Mouse (Mus musculus) layer of hippocampus, postnatal 10 days (tissue): Measurements from ENCODE around the gene Pogz. TPM values are rescaled to one million over a fixed set of nuclear protein-coding genes. Genes with fewer than 3 reads are reported as not detected.
"Not testable (repeated sequence)": the region's sequence is repeated elsewhere in the genome, so short reads cannot be mapped to it uniquely, and the experiment has no call there.

Experiments used
- DNase-seq, 2 experiments: peaks; one replicate each; pipeline ENCODE4 v3.0.0; 2021; ENCODE audit warnings: low spot score in 2 of 2
- total RNA-seq, 2 experiments: library from RNA; stranded (reverse); gene quantifications; 2 replicates each; pipeline ENCODE4 v1.2.3; 2021

The Pogz gene
- total RNA-seq, 2 experiments from 2014 or later, result 56.0 to 57.3 TPM

GRCm38 (mm10) chr3:94832100-94832499, 5.3 kb upstream of the Pogz start:
- no peak for DNase-seq

GRCm38 (mm10) chr3:94832701-94833100, 4.7 kb upstream of the Pogz start:
- no peak for DNase-seq

GRCm38 (mm10) chr3:94833358-94833757, 4.0 kb upstream of the Pogz start:
- no peak for DNase-seq

- no peak for DNase-seq
Measured at GRCm38 (mm10) chr3:94835396-94835795, 2.0 kb upstream of the Pogz start.

GRCm38 (mm10) chr3:94837959-94838496, 661 bp downstream of the Pogz start:
- peak; percentile 82 to 87 for DNase-seq

GRCm38 (mm10) chr3:94838631-94839030, 1.3 kb downstream of the Pogz start:
- DNase-seq, result peak; percentile 20 to 26

- no peak for DNase-seq
Measured at GRCm38 (mm10) chr3:94839101-94839500, 1.7 kb downstream of the Pogz start.

GRCm38 (mm10) chr3:94847382-94847781, 10.0 kb downstream of the Pogz start:
- no peak for DNase-seq

GRCm38 (mm10) chr3:94849338-94849737, 12.0 kb downstream of the Pogz start:
- peak; percentile 72 to 75 for DNase-seq

- DNase-seq, result no peak
Measured at GRCm38 (mm10) chr3:94851731-94852130, 14.4 kb downstream of the Pogz start.

- DNase-seq, result no peak
Measured at GRCm38 (mm10) chr3:94852215-94852614, 14.8 kb downstream of the Pogz start.

GRCm38 (mm10) chr3:94859471-94859870, 22.1 kb downstream of the Pogz start:
- DNase-seq, result no peak

- DNase-seq, result no peak
Measured at GRCm38 (mm10) chr3:94869011-94869410, 31.6 kb downstream of the Pogz start.

GRCm38 (mm10) chr3:94878618-94879017, 41.3 kb downstream of the Pogz start:
- DNase-seq, result no peak

GRCm38 (mm10) chr3:94881840-94882239, 44.5 kb downstream of the Pogz start:
- no peak for DNase-seq

GRCm38 (mm10) chr3:94882579-94882978, 45.2 kb downstream of the Pogz start:
- DNase-seq, result no peak

GRCm38 (mm10) chr3:94886316-94887224, 49.2 kb downstream of the Pogz start, which contains the start of gene Psmb4:
TSS of gene Psmb4 (minus strand) at chr3:94886961.
- peak; percentile 83 for DNase-seq

- no peak for DNase-seq
Measured at GRCm38 (mm10) chr3:94888595-94888994, 51.2 kb downstream of the Pogz start.

GRCm38 (mm10) chr3:94894076-94894475, 56.7 kb downstream of the Pogz start:
- DNase-seq, result no peak

- peak; percentile 68 to 75 for DNase-seq
Measured at GRCm38 (mm10) chr3:94902747-94903146, 65.4 kb downstream of the Pogz start.

- DNase-seq, result not testable (repeated sequence)
Measured at GRCm38 (mm10) chr3:94904759-94905158, 67.4 kb downstream of the Pogz start.

- no peak for DNase-seq
Measured at GRCm38 (mm10) chr3:94906482-94906881, 69.1 kb downstream of the Pogz start.
